Mouse (Mus musculus) liver, adult 2 months (tissue): ENCODE results near the gene Dnajc8.

Experiments
- CTCF ChIP-seq: fragments of 200-500 bp; IDR thresholded peaks from 2 replicates; pipeline ENCODE4 v1.5.1; 2011; ENCODE audit warnings: low read depth, low read length, control low read depth
- POLR2A ChIP-seq: fragments of 200-500 bp; IDR thresholded peaks from 2 replicates; pipeline ENCODE4 v1.6.1; 2011; ENCODE audit warnings: low read length, control low read depth; ENCODE audit not compliant: insufficient read depth; ENCODE audit errors: extremely low read depth

- TF ChIP-seq CTCF: peak; percentile 41; the same call in 1 of the 2 replicates
- no peak for TF ChIP-seq POLR2A
These were observed 8.7 kb upstream of the Dnajc8 start for GRCm38 (mm10) chr4:132526678-132527077.
